Mouse (Mus musculus) intestine, embryonic 16.5 days (tissue): ENCODE data around the gene Polm. TPM values are rescaled to one million over a fixed set of nuclear protein-coding genes. Genes with fewer than 3 reads are reported as not detected.
"Not testable (repeated sequence)": the region's sequence is repeated elsewhere in the genome, so short reads cannot be mapped to it uniquely, and the experiment has no call there.

Experiments used
- ATAC-seq: fragments of 200-750 bp; cut with Nextera tagmentation; 2 replicates; pipeline ENCODE4 v1.8.0; 2017; ENCODE audit warnings: moderate TSS enrichment, moderate library complexity
- H3K27ac ChIP-seq: fragments of 300-500 bp; sonication (generic); 2 replicates; pipeline ENCODE4 v1.5.1; 2014; ENCODE audit warnings: mild to moderate bottlenecking, low read length
- H3K27me3 ChIP-seq: fragments of 300-500 bp; sonication (generic); replicated peaks from 2 replicates; pipeline ENCODE4 v1.6.1; 2014; ENCODE audit warnings: low read length, control low read depth, mixed read lengths; ENCODE audit not compliant: control insufficient read depth, insufficient read depth
- H3K36me3 ChIP-seq: fragments of 300-500 bp; sonication (generic); 2 replicates; pipeline ENCODE4 v1.6.1; 2014; ENCODE audit warnings: low read length, control low read depth; ENCODE audit not compliant: control insufficient read depth, insufficient read depth
- H3K4me1 ChIP-seq: fragments of 300-500 bp; sonication (generic); 2 replicates; pipeline ENCODE4 v1.6.1; 2014; ENCODE audit warnings: low read length, control low read depth, mixed read lengths; ENCODE audit not compliant: control insufficient read depth, insufficient read depth
- H3K4me2 ChIP-seq: fragments of 300-500 bp; sonication (generic); 2 replicates; pipeline ENCODE4 v1.6.1; 2014; ENCODE audit warnings: low read depth, low read length, control low read depth
- H3K4me3 ChIP-seq: fragments of 300-500 bp; sonication (generic); 2 replicates; pipeline ENCODE4 v1.5.1; 2014; ENCODE audit warnings: mild to moderate bottlenecking, low read length
- H3K9ac ChIP-seq: fragments of 300-500 bp; sonication (generic); 2 replicates; pipeline ENCODE4 v1.6.1; 2014; ENCODE audit warnings: low read depth, low read length
- H3K9me3 ChIP-seq: fragments of 300-500 bp; sonication (generic); 2 replicates; pipeline ENCODE4 v1.6.1; 2016; ENCODE audit warnings: low read length, control low read depth; ENCODE audit not compliant: control insufficient read depth
- WGBS: fragments of 180-500 bp; shearing (Covaris S2); extraction: QIAGEN DNeasy Blood & Tissue Kit; methylation state at CpG from one replicate; pipeline ENCODE4 v1.1.7; 2014; 5-methylcytosine and 5-hydroxymethylcytosine counted together
- polyA plus RNA-seq: library from polyadenylated mRNA; unstranded; fragments of >200 nt; fragmentation: Nextera tagmentation; extraction: Ambion mirVana; gene quantifications from 2 replicates; pipeline ENCODE4 v1.2.1, GENCODE M21; 2015

Gene Polm
- polyA plus RNA-seq, 1 experiment from 2014 or later, result 12.5 TPM

DNA sequence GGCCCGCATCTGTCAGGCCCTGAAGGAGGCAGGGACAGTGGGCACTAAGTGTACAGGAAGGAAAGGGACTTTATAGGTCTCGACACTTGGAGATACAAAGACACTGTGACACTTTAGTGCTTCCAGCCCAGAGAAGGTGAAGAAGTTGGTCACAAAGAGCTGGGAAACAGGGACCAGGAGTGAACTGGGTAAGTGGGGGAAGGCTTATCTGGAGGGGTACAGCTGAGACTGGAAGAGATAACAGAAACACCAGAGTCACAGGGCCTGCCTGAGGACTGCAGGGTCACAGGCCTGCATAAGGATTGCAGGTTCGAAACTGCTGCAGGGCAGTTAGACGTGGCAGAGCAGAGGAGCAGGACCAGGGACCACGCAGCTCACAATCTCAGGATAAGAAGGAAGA lies 9.9 kb downstream of the Polm start:
- no peak overlapping the region for H3K4me3 ChIP-seq
- no peak for ATAC-seq
- 86% methylated on average over 5 of the region's 5 CpGs for WGBS
- no peaks in the 10 kb centered on the region for H3K4me1 ChIP-seq
- no peak overlapping the region for H3K27ac ChIP-seq
- no peaks in the 10 kb centered on the region for H3K9me3 ChIP-seq
- no peaks in the 10 kb centered on the region for H3K27me3 ChIP-seq
- no peak overlapping the region for H3K9ac ChIP-seq
- H3K36me3 ChIP-seq, result peaks cover 14% of the 10 kb centered on the region; the same call in 1 of the 2 replicates
- H3K4me2 ChIP-seq, result no peak overlapping the region

DNA sequence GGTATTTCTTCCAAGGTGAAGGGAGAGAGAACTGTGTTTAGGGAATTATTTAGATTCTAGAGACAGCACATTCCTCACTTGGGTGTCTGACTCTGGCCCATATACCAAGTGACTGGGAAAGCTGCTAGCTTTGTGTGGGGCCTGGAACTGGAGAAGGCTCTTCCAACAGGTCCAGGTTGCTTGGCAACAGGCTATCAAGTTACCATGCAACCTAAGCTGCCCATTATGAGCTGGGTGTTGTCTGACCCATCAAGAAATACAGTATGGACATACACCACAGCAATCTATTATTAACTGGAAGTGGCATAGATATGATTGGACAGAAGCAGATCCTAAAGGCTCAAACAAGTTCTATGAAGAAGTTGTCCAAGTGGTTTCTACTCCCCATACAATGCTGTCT lies 12.4 kb downstream of the Polm start:
- peaks cover 11% of the 10 kb centered on the region; the same call in 1 of the 2 replicates for H3K36me3 ChIP-seq
- H3K4me3 ChIP-seq, result no peak overlapping the region
- no peaks in the 10 kb centered on the region for H3K4me1 ChIP-seq
- no peak for ATAC-seq
- H3K27ac ChIP-seq, result no peak overlapping the region
- no peak overlapping the region for H3K4me2 ChIP-seq
- H3K9me3 ChIP-seq, result no peaks in the 10 kb centered on the region
- no peaks in the 10 kb centered on the region for H3K27me3 ChIP-seq
- H3K9ac ChIP-seq, result no peak overlapping the region

DNA sequence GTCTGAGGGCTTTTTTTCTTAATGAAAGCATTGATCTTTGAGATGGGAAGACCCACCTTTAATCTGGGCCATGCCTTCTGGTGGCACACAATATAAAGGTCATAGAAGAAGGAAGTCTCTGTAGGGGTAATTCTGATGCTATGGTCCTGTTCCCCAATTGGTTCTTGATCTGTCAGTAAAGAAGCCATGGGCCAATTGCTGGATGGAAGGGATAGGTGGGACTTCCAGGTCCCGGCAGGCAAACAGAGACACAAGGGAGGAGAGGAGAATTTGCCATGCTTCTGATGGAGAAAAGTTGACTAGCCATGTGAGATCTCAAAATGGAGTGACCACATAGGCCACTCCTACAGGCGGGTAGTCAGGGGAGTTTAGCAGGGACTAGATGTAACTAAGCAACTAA lies 18.6 kb downstream of the Polm start:
- H3K4me2 ChIP-seq, result no peak overlapping the region
- WGBS, result 81% methylated on average over 2 of the region's 2 CpGs
- H3K9ac ChIP-seq, result no peak overlapping the region
- no peaks in the 10 kb centered on the region for H3K27me3 ChIP-seq
- H3K4me1 ChIP-seq, result no peaks in the 10 kb centered on the region
- H3K9me3 ChIP-seq, result no peaks in the 10 kb centered on the region
- no peak overlapping the region for H3K27ac ChIP-seq
- no peaks in the 10 kb centered on the region for H3K36me3 ChIP-seq
- H3K4me3 ChIP-seq, result no peak overlapping the region
- ATAC-seq, result no peak

DNA sequence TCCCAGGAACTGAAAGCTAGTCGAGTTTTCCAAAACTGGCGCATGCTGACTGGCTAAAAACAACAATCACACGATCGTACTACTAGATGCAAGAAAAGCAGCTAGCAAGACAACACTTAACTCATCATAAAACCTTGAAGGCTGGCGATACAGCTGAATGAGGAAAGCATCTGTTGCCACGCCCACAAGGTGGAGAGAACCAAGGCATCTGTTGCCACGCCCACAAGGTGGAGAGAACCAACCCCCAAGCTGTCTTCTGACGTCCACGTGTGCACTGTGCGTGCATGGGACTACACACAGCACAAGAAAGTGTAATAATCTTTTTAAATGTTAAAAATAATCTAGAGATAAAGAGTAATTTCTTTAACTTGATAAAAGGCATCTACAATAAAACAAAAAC lies 24.4 kb downstream of the Polm start:
- ATAC-seq, result no peak
- Histone ChIP-seq H3K36me3 (no peaks in the 10 kb centered on the region), H3K9me3 (no peaks in the 10 kb centered on the region), H3K4me3 (no peak overlapping the region), H3K4me1 (no peaks in the 10 kb centered on the region), H3K27me3 (no peaks in the 10 kb centered on the region), H3K27ac (no peak overlapping the region), H3K9ac (no peak overlapping the region), H3K4me2 (no peak overlapping the region)
- 74% methylated on average over 10 of the region's 10 CpGs for WGBS

DNA sequence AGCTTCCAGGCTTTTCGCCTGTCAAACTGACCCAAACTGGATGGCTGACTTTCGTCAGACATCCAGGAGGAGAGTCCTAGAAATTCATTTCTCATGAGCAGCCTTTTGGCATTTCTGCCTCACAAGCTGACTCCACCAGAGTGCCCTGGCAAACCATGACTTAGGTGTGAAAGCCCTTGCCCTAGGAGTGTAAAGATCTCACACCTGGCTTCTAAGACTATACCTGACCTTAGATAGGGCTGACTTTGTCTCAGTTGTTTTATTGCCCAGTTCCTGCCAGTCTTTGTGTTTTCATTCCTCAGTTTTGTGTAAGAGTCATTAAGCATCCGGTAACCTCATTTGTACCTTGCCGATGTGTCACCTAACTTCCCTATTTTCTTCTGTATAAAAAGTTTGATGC lies 28.3 kb downstream of the Polm start:
- H3K27me3 ChIP-seq, H3K4me1 ChIP-seq, H3K36me3 ChIP-seq, H3K4me2 ChIP-seq, H3K9me3 ChIP-seq, H3K9ac ChIP-seq, H3K4me3 ChIP-seq: not testable (repeated sequence)
- peak; percentile 62; the same call in 1 of the 2 replicates for ATAC-seq
- 0 out of 2 replicates have a peak overlapping the region, but pooled peaks have one; percentile 41 for H3K27ac ChIP-seq
- WGBS, result 75% methylated on average over 4 of the region's 4 CpGs

DNA sequence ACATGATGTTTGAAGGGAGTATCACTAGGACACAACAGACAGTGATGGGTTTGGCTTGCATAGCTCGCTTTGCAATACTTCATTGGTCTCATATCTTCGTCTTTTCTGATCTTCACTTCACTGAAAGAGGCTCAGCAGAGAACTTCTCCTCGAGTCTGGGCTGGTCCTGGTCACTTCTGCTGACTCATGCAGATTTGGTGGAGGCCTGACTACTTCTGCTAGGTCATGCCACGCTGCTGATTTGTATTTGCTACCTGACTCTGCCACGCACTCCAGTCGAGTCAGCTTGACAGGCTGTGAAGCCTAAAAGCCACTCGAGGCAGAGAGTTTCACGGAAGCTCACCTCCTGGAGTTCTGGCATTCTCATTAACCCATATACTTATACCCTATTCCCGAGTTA lies 29.9 kb downstream of the Polm start:
- H3K9ac ChIP-seq, result no peak overlapping the region
- no peak for ATAC-seq
- H3K4me1 ChIP-seq, result peaks cover 8% of the 10 kb centered on the region
- H3K27ac ChIP-seq, result no peak overlapping the region
- no peak overlapping the region for H3K4me2 ChIP-seq
- H3K36me3 ChIP-seq, result no peaks in the 10 kb centered on the region
- 88% methylated on average over 9 of the region's 9 CpGs for WGBS
- no peak overlapping the region for H3K4me3 ChIP-seq
- peaks cover 3% of the 10 kb centered on the region; the same call in 1 of the 2 replicates for H3K9me3 ChIP-seq
- no peaks in the 10 kb centered on the region for H3K27me3 ChIP-seq

DNA sequence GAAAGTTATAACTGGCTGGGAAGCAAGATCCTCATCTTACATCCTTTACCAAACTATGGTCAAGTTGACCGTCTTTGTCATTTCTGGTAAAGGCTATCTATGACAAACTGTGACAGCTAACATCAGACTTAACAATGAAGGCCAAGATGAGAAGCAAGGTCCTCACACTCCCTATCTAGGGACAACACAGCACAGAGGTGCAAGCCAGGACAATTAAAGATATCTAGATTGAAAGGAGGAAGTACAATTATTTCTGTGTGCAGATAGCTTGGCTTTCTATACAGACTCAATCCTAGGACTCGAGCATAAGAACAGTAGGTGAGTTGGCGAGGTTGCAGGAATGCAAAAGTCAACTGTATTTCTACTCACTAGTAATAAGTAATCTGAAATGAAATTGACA lies 32.1 kb downstream of the Polm start:
- no peak overlapping the region for H3K4me3 ChIP-seq
- ATAC-seq, result no peak
- H3K9me3 ChIP-seq, result peaks cover 3% of the 10 kb centered on the region; the same call in 1 of the 2 replicates
- no peaks in the 10 kb centered on the region for H3K27me3 ChIP-seq
- no peak overlapping the region for H3K9ac ChIP-seq
- 77% methylated on average over 3 of the region's 3 CpGs for WGBS
- no peaks in the 10 kb centered on the region for H3K36me3 ChIP-seq
- H3K4me1 ChIP-seq, result peaks cover 13% of the 10 kb centered on the region
- H3K4me2 ChIP-seq, result no peak overlapping the region
- H3K27ac ChIP-seq, result no peak overlapping the region

DNA sequence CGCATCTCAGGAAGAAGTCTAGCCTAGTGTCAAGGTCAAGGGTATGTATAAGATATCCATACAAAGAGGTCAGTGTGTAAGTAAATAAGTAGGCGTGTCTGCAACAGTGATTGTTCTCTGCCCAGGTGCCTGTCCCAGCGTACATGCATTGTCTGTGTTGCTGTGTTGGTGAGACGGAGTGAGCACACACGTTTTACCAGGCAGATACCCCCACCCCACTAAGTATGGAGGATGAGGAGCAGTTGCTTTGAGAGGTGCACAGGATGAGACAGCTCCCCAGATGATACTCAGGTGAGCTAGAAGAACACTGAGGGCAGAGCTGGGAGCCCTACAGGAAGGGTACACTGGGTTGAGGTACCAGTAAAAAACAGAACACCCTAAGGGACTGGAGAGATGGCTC lies 33.6 kb downstream of the Polm start:
- Histone ChIP-seq H3K27ac (no peak overlapping the region), H3K4me1 (peaks cover 17% of the 10 kb centered on the region), H3K4me3 (no peak overlapping the region), H3K9ac (no peak overlapping the region), H3K4me2 (no peak overlapping the region), H3K36me3 (peaks cover 3% of the 10 kb centered on the region; the same call in 1 of the 2 replicates), H3K9me3 (peaks cover 3% of the 10 kb centered on the region; the same call in 1 of the 2 replicates), H3K27me3 (no peaks in the 10 kb centered on the region)
- WGBS, result 64% methylated on average over 5 of the region's 5 CpGs
- no peak for ATAC-seq

DNA sequence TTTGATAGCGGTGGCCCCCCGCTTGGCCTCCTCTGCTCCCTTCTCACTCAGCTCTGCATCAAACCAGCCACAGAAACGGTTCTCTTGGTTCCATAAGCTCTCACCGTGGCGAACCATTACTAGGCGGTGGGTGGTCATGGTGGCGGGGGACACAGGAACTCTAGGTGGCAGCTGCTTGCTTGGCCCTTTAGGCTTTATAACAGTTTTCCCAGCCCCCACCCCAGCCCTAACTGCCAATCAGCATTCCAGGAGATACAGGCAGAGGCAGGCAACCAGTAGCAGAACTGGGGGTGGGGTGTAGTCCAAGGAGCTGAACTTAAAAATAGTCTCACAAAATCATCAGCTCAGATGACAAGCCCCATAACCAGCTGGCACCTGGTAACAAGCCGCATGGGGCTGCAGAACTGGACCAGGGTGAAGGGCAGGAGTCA lies 34.2 kb downstream of the Polm start, which contains the start of gene Pgam2:
Gene Pgam2, minus strand, starts transcription at position 183 of the 431 bp plus-strand sequence.
- WGBS, result 48% methylated on average over 8 of the region's 8 CpGs
- Histone ChIP-seq H3K4me2 (no peak within 1 kb of the TSS), H3K4me3 (no peak within 1 kb of the TSS), H3K4me1 (peaks cover 17% of the 10 kb centered on the region), H3K27ac (peak within 1 kb of the TSS; percentile 58), H3K9me3 (peaks cover 3% of the 10 kb centered on the region; the same call in 1 of the 2 replicates), H3K27me3 (no peaks in the 10 kb centered on the region), H3K9ac (no peak within 1 kb of the TSS), H3K36me3 (peaks cover 3% of the 10 kb centered on the region; the same call in 1 of the 2 replicates)
- no peak for ATAC-seq
